Mouse (Mus musculus): ENCODE data around the gene 1700019N19Rik. TPM values are rescaled to one million over a fixed set of nuclear protein-coding genes. Genes with fewer than 3 reads are reported as not detected.

Gene 1700019N19Rik
- polyA plus RNA-seq (2014; fragmentation: Illumina TruSeq; extraction: RNeasy Lipid Tissue Mini Kit (QIAGEN cat#74804); ENCODE audit: low read depth, low replicate concordance), result 92.6 TPM

GRCm38 (mm10) chr19:58794284-58794683 lies at the start of gene 1700019N19Rik:
Gene 1700019N19Rik, minus strand, starts transcription at chr19:58794461.

GRCm38 (mm10) chr19:58759423-58759822 lies 34.8 kb downstream of the 1700019N19Rik start, which contains the start of gene Pnliprp2:
Gene Pnliprp2, plus strand, starts transcription at chr19:58759719.

Other genes starting within 250 kb of the 1700019N19Rik start
- gene Pnlip, start 142.0 kb downstream of the 1700019N19Rik start, polyA plus RNA-seq (2014; fragmentation: Illumina TruSeq; extraction: RNeasy Lipid Tissue Mini Kit (QIAGEN cat#74804); ENCODE audit: low read depth, low replicate concordance), result 0.78 TPM
- gene Pnliprp1, start 65.6 kb downstream of the 1700019N19Rik start, polyA plus RNA-seq (2014; fragmentation: Illumina TruSeq; extraction: RNeasy Lipid Tissue Mini Kit (QIAGEN cat#74804); ENCODE audit: low read depth, low replicate concordance), result not detected
- gene Pnliprp2, start 34.7 kb downstream of the 1700019N19Rik start, polyA plus RNA-seq (2014; fragmentation: Illumina TruSeq; extraction: RNeasy Lipid Tissue Mini Kit (QIAGEN cat#74804); ENCODE audit: low read depth, low replicate concordance), result 0.56 TPM
- gene Eno4, start 149.0 kb upstream of the 1700019N19Rik start, polyA plus RNA-seq (2014; fragmentation: Illumina TruSeq; extraction: RNeasy Lipid Tissue Mini Kit (QIAGEN cat#74804); ENCODE audit: low read depth, low replicate concordance), result 29.0 TPM
- gene Hspa12a, start 149.2 kb upstream of the 1700019N19Rik start, polyA plus RNA-seq (2014; fragmentation: Illumina TruSeq; extraction: RNeasy Lipid Tissue Mini Kit (QIAGEN cat#74804); ENCODE audit: low read depth, low replicate concordance), result 13.1 TPM